Mouse (Mus musculus) MEL (cell line): ENCODE data around the gene Itgb3. TPM values are rescaled to one million over a fixed set of nuclear protein-coding genes. Genes with fewer than 3 reads are reported as not detected.

Experiments used
- DNase-seq: peaks from one replicate; pipeline ENCODE4 v3.0.0; 2011; ENCODE audit warnings: low read depth, low spot score
- H3K27ac ChIP-seq: 2 replicates; pipeline ENCODE4 v1.5.1; 2012; ENCODE audit warnings: low read depth, mild to moderate bottlenecking, control low read depth, low read length, moderate library complexity; ENCODE audit not compliant: control insufficient read depth
- H3K27me3 ChIP-seq, 2 experiments: fragments of 150-350 bp in 1 of 2; sonication (generic) in 1 of 2; 2 replicates each; pipeline ENCODE4 v1.6.1; 2012; ENCODE audit warnings: low read length in 2 of 2, mild to moderate bottlenecking in 2 of 2, improper control_type of control experiment in 1 of 2, moderate library complexity in 1 of 2; ENCODE audit not compliant: insufficient read depth in 2 of 2, control insufficient read depth in 1 of 2
- H3K36me3 ChIP-seq, 2 experiments: 2 replicates each; pipeline ENCODE4 v1.6.1; 2012 to 2014; ENCODE audit warnings: low read length in 2 of 2, improper control_type of control experiment in 1 of 2, inconsistent platforms in 1 of 2, mild to moderate bottlenecking in 1 of 2; ENCODE audit not compliant: insufficient read depth in 2 of 2, control insufficient read depth in 1 of 2
- H3K4me1 ChIP-seq, 2 experiments: fragments of 150-350 bp in 1 of 2; sonication (generic) in 1 of 2; 2 replicates each; pipeline ENCODE4 v1.6.1; 2012; ENCODE audit warnings: low read length in 2 of 2, improper control_type of control experiment in 1 of 2, mild to moderate bottlenecking in 1 of 2; ENCODE audit not compliant: insufficient read depth in 2 of 2, control insufficient read depth in 1 of 2
- H3K4me3 ChIP-seq, 2 experiments: fragments of 150-350 bp in 1 of 2; sonication (generic) in 1 of 2; 2 replicates each; pipeline ENCODE4 v1.5.1; 2012; ENCODE audit warnings: low read depth in 2 of 2, low read length in 2 of 2, mild to moderate bottlenecking in 2 of 2, moderate library complexity in 2 of 2, control low read depth in 1 of 2, improper control_type of control experiment in 1 of 2; ENCODE audit not compliant: control insufficient read depth in 1 of 2, insufficient read depth in 1 of 2
- H3K79me2 ChIP-seq: 2 replicates; pipeline ENCODE4 v1.6.1; 2012; ENCODE audit warnings: mild to moderate bottlenecking, low read length, moderate library complexity; ENCODE audit not compliant: control insufficient read depth, poor library complexity, insufficient read depth
- H3K9ac ChIP-seq: 2 replicates; pipeline ENCODE4 v1.6.1; 2012; ENCODE audit warnings: low read depth, mild to moderate bottlenecking, control low read depth, low read length, moderate library complexity; ENCODE audit not compliant: control insufficient read depth, poor library complexity, severe bottlenecking
- H3K9me3 ChIP-seq: fragments of 150-350 bp; sonication (generic); replicated peaks from 2 replicates; pipeline ENCODE4 v1.6.1; 2012; ENCODE audit warnings: mild to moderate bottlenecking, low read length, improper control_type of control experiment, moderate library complexity; ENCODE audit not compliant: insufficient read depth
- CHD1 ChIP-seq: IDR thresholded peaks from 2 replicates; pipeline ENCODE4 v1.6.1; 2012; ENCODE audit warnings: low read depth, mild to moderate bottlenecking, inconsistent platforms, low read length, improper control_type of control experiment
- CTCF ChIP-seq, 3 experiments: IDR thresholded peaks in 2 of 3; conservative IDR thresholded peaks in 1 of 3; 2 replicates each; pipeline ENCODE4 v1.5.1; 2011 to 2012; ENCODE audit warnings: low read length in 3 of 3, low read depth in 2 of 3, mild to moderate bottlenecking in 2 of 3, improper control_type of control experiment in 1 of 3, inconsistent platforms in 1 of 3, mixed read lengths in 1 of 3, moderate library complexity in 1 of 3; ENCODE audit not compliant: control insufficient read depth in 1 of 3, insufficient read depth in 1 of 3, poor library complexity in 1 of 3, severe bottlenecking in 1 of 3
- ELF1 ChIP-seq: IDR thresholded peaks from 2 replicates; pipeline ENCODE4 v1.6.1; 2014; ENCODE audit warnings: low read depth, mild to moderate bottlenecking, inconsistent platforms, low read length, improper control_type of control experiment, moderate library complexity
- EP300 ChIP-seq, 2 experiments: IDR thresholded peaks; 2 replicates each; pipeline ENCODE4 v1.6.1; 2011; ENCODE audit warnings: improper control_type of control experiment in 2 of 2, low read length in 2 of 2, low read depth in 1 of 2, mild to moderate bottlenecking in 1 of 2
- HCFC1 ChIP-seq: IDR thresholded peaks from 2 replicates; pipeline ENCODE4 v1.6.1; 2012; ENCODE audit warnings: low read depth, mild to moderate bottlenecking, inconsistent platforms, low read length, improper control_type of control experiment, moderate library complexity
- JUND ChIP-seq: IDR thresholded peaks from 2 replicates; pipeline ENCODE4 v1.6.1; 2011; ENCODE audit warnings: low read depth, mild to moderate bottlenecking, improper control_type of control experiment, low read length
- MXI1 ChIP-seq: IDR thresholded peaks from 2 replicates; pipeline ENCODE4 v1.6.1; 2011; ENCODE audit warnings: mild to moderate bottlenecking, low read depth, low read length, improper control_type of control experiment
- MYB ChIP-seq: IDR thresholded peaks from 2 replicates; pipeline ENCODE4 v1.6.1; 2011; ENCODE audit warnings: mild to moderate bottlenecking, low read depth, low read length, improper control_type of control experiment
- MYC ChIP-seq: IDR thresholded peaks from 2 replicates; pipeline ENCODE4 v1.6.1; 2011; ENCODE audit warnings: low read depth, mild to moderate bottlenecking, low read length, improper control_type of control experiment, moderate library complexity
- NELFE ChIP-seq: IDR thresholded peaks from 2 replicates; pipeline ENCODE4 v1.6.1; 2011; ENCODE audit warnings: low read depth, low read length, improper control_type of control experiment
- POLR2AphosphoS2 ChIP-seq: IDR thresholded peaks from 2 replicates; pipeline ENCODE4 v1.6.1; 2011; ENCODE audit warnings: low read length, improper control_type of control experiment
- RCOR1 ChIP-seq: IDR thresholded peaks from 2 replicates; pipeline ENCODE4 v1.6.1; 2012; ENCODE audit warnings: low read depth, mild to moderate bottlenecking, inconsistent platforms, low read length, improper control_type of control experiment
- SIN3A ChIP-seq: IDR thresholded peaks from 2 replicates; pipeline ENCODE4 v1.6.1; 2012; ENCODE audit warnings: low read length, improper control_type of control experiment, inconsistent platforms
- TBP ChIP-seq: IDR thresholded peaks from 2 replicates; pipeline ENCODE4 v1.8.0; 2011; ENCODE audit warnings: low read depth, low read length, improper control_type of control experiment
- TCF12 ChIP-seq: IDR thresholded peaks from 2 replicates; pipeline ENCODE4 v1.6.1; 2014; ENCODE audit warnings: low read depth, mild to moderate bottlenecking, inconsistent platforms, low read length, improper control_type of control experiment, moderate library complexity
- UBTF ChIP-seq: IDR thresholded peaks from 2 replicates; pipeline ENCODE4 v1.6.1; 2012; ENCODE audit warnings: low read depth, mild to moderate bottlenecking, inconsistent platforms, low read length, improper control_type of control experiment, moderate library complexity, borderline replicate concordance; ENCODE audit not compliant: insufficient read depth
- USF1 ChIP-seq: IDR thresholded peaks from 2 replicates; pipeline ENCODE4 v1.6.1; 2014; ENCODE audit warnings: low read depth, mild to moderate bottlenecking, inconsistent platforms, low read length, improper control_type of control experiment, moderate library complexity
- ZKSCAN1 ChIP-seq: IDR thresholded peaks from 2 replicates; pipeline ENCODE4 v1.6.1; 2012; ENCODE audit warnings: low read depth, mild to moderate bottlenecking, inconsistent platforms, low read length, improper control_type of control experiment, moderate library complexity
- ZMIZ1 ChIP-seq: IDR thresholded peaks from 2 replicates; pipeline ENCODE4 v1.6.1; 2012; ENCODE audit warnings: low read depth, mild to moderate bottlenecking, inconsistent platforms, low read length, improper control_type of control experiment, moderate library complexity
- polyA plus RNA-seq, 2 experiments: library from polyadenylated mRNA; stranded (reverse) in 1 of 2; unstranded in 1 of 2; fragments of >175 nt in 1 of 2; fragments of >200 nt in 1 of 2; gene quantifications; 2 replicates each; pipeline versions ENCODE4 v1.2.1 to v1.2.4; 2012; ENCODE audit warnings: low replicate concordance in 2 of 2, low read depth in 1 of 2; ENCODE audit not compliant: insufficient read length in 2 of 2, insufficient read depth in 1 of 2, missing spikeins in 1 of 2
- total RNA-seq: library from RNA; depleted of rRNA; stranded (reverse); fragments of 300-350 nt; gene quantifications from 2 replicates; pipeline ENCODE4 v1.2.3, GENCODE M21; 2012

The Itgb3 gene
- total and polyA plus RNA-seq, 3 experiments, result 0.08 to 0.32 TPM; not detected in 1

GRCm38 (mm10) chr11:104572091-104572490 lies 35.7 kb upstream of the Itgb3 start:
- no peak overlapping the region for H3K27ac ChIP-seq
- TF ChIP-seq EP300 (IDR thresholded peaks at IDR 0.05; ENCODE audit: low read depth in 1 of 2, low read length in 2 of 2), result no peak
- TF ChIP-seq UBTF, result no peak
- TF ChIP-seq CTCF (IDR thresholded peaks at IDR 0.05 in 2 of 3, conservative IDR thresholded peaks at IDR 0.05 in 1 of 3; ENCODE audit: control insufficient read depth in 1 of 3, insufficient read depth in 1 of 3, low read depth in 2 of 3, low read length in 3 of 3, poor library complexity in 1 of 3, severe bottlenecking in 1 of 3), result no peak
- TF ChIP-seq, all 39 proteins: peak for 0
- Histone ChIP-seq H3K4me3 (no peak overlapping the region), H3K9me3 (no peaks in the 10 kb centered on the region), H3K27me3 (0 out of 4 replicates have a peak, but pooled peaks cover 2 to 4% of the 10 kb centered on the region in 2 experiments), H3K79me2 (no peaks in the 10 kb centered on the region), H3K4me1 (peaks cover 0 to 2% of the 10 kb centered on the region in 2 experiments; a peak in 1 of 4 replicates), H3K36me3 (0 out of 4 replicates have a peak, but pooled peaks cover 0 to 2% of the 10 kb centered on the region in 2 experiments), H3K9ac (no peak overlapping the region)
- DNase-seq, result no peak

- Histone ChIP-seq H3K79me2 (no peaks in the 10 kb centered on the region), H3K4me3 (no peak overlapping the region), H3K27ac (no peak overlapping the region), H3K27me3 (peaks cover under 1 to 4% of the 10 kb centered on the region in 2 experiments; a peak in 1 of 4 replicates), H3K4me1 (peaks cover 0 to 2% of the 10 kb centered on the region in 2 experiments; a peak in 1 of 4 replicates), H3K36me3 (0 out of 4 replicates have a peak, but pooled peaks cover 0 to 2% of the 10 kb centered on the region in 2 experiments), H3K9me3 (no peaks in the 10 kb centered on the region), H3K9ac (no peak overlapping the region)
- TF ChIP-seq MXI1 (no peak), MYB (no peak), POLR2AphosphoS2 (no peak), CHD1 (no peak), EP300 (IDR thresholded peaks at IDR 0.05; ENCODE audit: low read depth in 1 of 2, low read length in 2 of 2) (no peak), TBP (no peak), SIN3A (no peak), ZMIZ1 (no peak), ELF1 (no peak), JUND (no peak), TCF12 (no peak), HCFC1 (no peak), RCOR1 (no peak), ZKSCAN1 (no peak), CTCF (IDR thresholded peaks at IDR 0.05 in 2 of 3, conservative IDR thresholded peaks at IDR 0.05 in 1 of 3; ENCODE audit: control insufficient read depth in 1 of 3, insufficient read depth in 1 of 3, low read depth in 2 of 3, low read length in 3 of 3, poor library complexity in 1 of 3, severe bottlenecking in 1 of 3) (no peak), USF1 (no peak), NELFE (no peak), MYC (no peak)
- DNase-seq, result no peak
Observed at GRCm38 (mm10) chr11:104572566-104572965, 35.2 kb upstream of the Itgb3 start.
